Mouse (Mus musculus) liver, embryonic 16.5 days (tissue): ENCODE measurements around the gene E2f8. TPM values are rescaled to one million over a fixed set of nuclear protein-coding genes. Genes with fewer than 3 reads are reported as not detected.

Source experiments
- ATAC-seq: fragments of 200-750 bp; cut with Nextera tagmentation; 2 replicates; pipeline ENCODE4 v1.8.0; 2017; ENCODE audit warnings: low read depth, mild to moderate bottlenecking, moderate number of reproducible peaks, moderate library complexity
- H3K27ac ChIP-seq: fragments of 300-500 bp; sonication (generic); 2 replicates; pipeline ENCODE4 v1.5.1; 2014; ENCODE audit warnings: mild to moderate bottlenecking, low read length
- H3K27me3 ChIP-seq: fragments of 300-500 bp; sonication (generic); 2 replicates; pipeline ENCODE4 v1.6.1; 2014; ENCODE audit warnings: low read depth, low read length, mixed read lengths; ENCODE audit not compliant: control insufficient read depth, insufficient read depth
- H3K36me3 ChIP-seq: fragments of 300-500 bp; sonication (generic); 2 replicates; pipeline ENCODE4 v1.6.1; 2014; ENCODE audit warnings: mild to moderate bottlenecking; ENCODE audit not compliant: control insufficient read depth, insufficient read depth
- H3K4me1 ChIP-seq: fragments of 300-500 bp; sonication (generic); 2 replicates; pipeline ENCODE4 v1.6.1; 2014; ENCODE audit warnings: low read depth, low read length, mixed read lengths; ENCODE audit not compliant: control insufficient read depth
- H3K4me2 ChIP-seq: fragments of 300-500 bp; sonication (generic); 2 replicates; pipeline ENCODE4 v1.6.1; 2014; ENCODE audit warnings: low read depth, low read length, mixed read lengths
- H3K4me3 ChIP-seq: fragments of 300-500 bp; sonication (generic); 2 replicates; pipeline ENCODE4 v1.5.1; 2014; ENCODE audit warnings: low read depth, mild to moderate bottlenecking, low read length
- H3K9ac ChIP-seq: fragments of 300-500 bp; sonication (generic); 2 replicates; pipeline ENCODE4 v1.6.1; 2014; ENCODE audit warnings: low read depth, low read length
- H3K9me3 ChIP-seq: fragments of 300-500 bp; sonication (generic); replicated peaks from 2 replicates; pipeline ENCODE4 v1.6.1; 2016; ENCODE audit warnings: low read length; ENCODE audit not compliant: control insufficient read depth
- WGBS: fragments of 180-500 bp; shearing (Covaris S2); extraction: QIAGEN DNeasy Blood & Tissue Kit; methylation state at CpG from one replicate; pipeline ENCODE4 v1.1.7; 2014; ENCODE audit not compliant: insufficient replicate concordance; 5-methylcytosine and 5-hydroxymethylcytosine counted together
- polyA plus RNA-seq: library from polyadenylated mRNA; unstranded; fragments of >200 nt; fragmentation: Nextera tagmentation; extraction: Ambion mirVana; gene quantifications from 2 replicates; pipeline ENCODE4 v1.2.1, GENCODE M21; 2015

Gene E2f8
- polyA plus RNA-seq, 1 experiment from 2014 or later: 32.8 TPM

GRCm38 (mm10) chr7:48823621-48824020 is 57.8 kb downstream of the E2f8 start:
- no peak for ATAC-seq
- no peak overlapping the region for H3K4me3 ChIP-seq

GRCm38 (mm10) chr7:48821654-48822053 is 59.7 kb downstream of the E2f8 start:
- Histone ChIP-seq H3K4me2 (no peak overlapping the region), H3K27ac (no peak overlapping the region), H3K36me3 (peaks cover 12% of the 10 kb centered on the region), H3K4me1 (no peaks in the 10 kb centered on the region), H3K4me3 (no peak overlapping the region), H3K27me3 (no peaks in the 10 kb centered on the region), H3K9me3 (no peaks in the 10 kb centered on the region), H3K9ac (no peak overlapping the region)
- ATAC-seq: no peak
- WGBS: 82% methylated on average over 5 of the region's 5 CpGs

More at GRCm38 (mm10) chr7:48823621-48824020, 57.8 kb downstream of the E2f8 start:
- 82% methylated on average over 3 of the region's 3 CpGs for WGBS
- H3K27ac ChIP-seq: no peak overlapping the region
- H3K9ac ChIP-seq: no peak overlapping the region
- no peak overlapping the region for H3K4me2 ChIP-seq
- no peaks in the 10 kb centered on the region for H3K4me1 ChIP-seq
- H3K36me3 ChIP-seq: peaks cover 12% of the 10 kb centered on the region
- H3K9me3 ChIP-seq: no peaks in the 10 kb centered on the region
- H3K27me3 ChIP-seq: no peaks in the 10 kb centered on the region

Other genes starting within 250 kb of the E2f8 start
- not detected in 2 replicates for gene Mrgprb3, start 237.8 kb downstream of the E2f8 start, polyA plus RNA-seq
- 9.1 and 9.6 TPM in 2 replicates for gene Zdhhc13, start 92.6 kb downstream of the E2f8 start, polyA plus RNA-seq
- gene Csrp3, start 33.6 kb downstream of the E2f8 start, polyA plus RNA-seq: 3.0 and 7.2 TPM in 2 replicates
- 2.9 and 4.1 TPM in 2 replicates for gene Nav2, start 27.1 kb upstream of the E2f8 start, polyA plus RNA-seq